Mouse (Mus musculus) E14TG2a.4 (cell line): ENCODE measurements around the gene Gm49388.
A peak's percentile ranks its signal among the peaks of the same experiment; 100 is the strongest.

Experiments
- H3K27me3 ChIP-seq: 2 replicates; pipeline ENCODE4 v1.6.1; 2014; ENCODE audit warnings: low read length, control low read depth; ENCODE audit not compliant: insufficient read depth
- H3K36me3 ChIP-seq: 2 replicates; pipeline ENCODE4 v1.6.1; 2014; ENCODE audit warnings: low read length, control low read depth; ENCODE audit not compliant: insufficient read depth
- H3K4me1 ChIP-seq: replicated peaks from 2 replicates; pipeline ENCODE4 v1.6.1; 2014; ENCODE audit warnings: low read depth, low read length, control low read depth
- H3K4me3 ChIP-seq: replicated peaks from 2 replicates; pipeline ENCODE4 v1.5.1; 2014; ENCODE audit warnings: mild to moderate bottlenecking, low read length
- H3K9me3 ChIP-seq: 2 replicates; pipeline ENCODE4 v1.6.1; 2014; ENCODE audit warnings: low read length, control low read depth
- CTCF ChIP-seq: conservative IDR thresholded peaks from 2 replicates; pipeline ENCODE4 v1.5.1; 2014; ENCODE audit warnings: low read length
- NANOG ChIP-seq: IDR thresholded peaks from 2 replicates; pipeline ENCODE4 v1.6.1; 2014; ENCODE audit warnings: borderline replicate concordance, low read length, mixed read lengths
- POU5F1 ChIP-seq: IDR thresholded peaks from 2 replicates; pipeline ENCODE4 v1.6.1; 2014; ENCODE audit warnings: low read length, borderline replicate concordance

Gene Gm49388

GRCm38 (mm10) chr7:127815954-127816821 is 30.8 kb downstream of the Gm49388 start:
- peaks cover 32% of the 10 kb centered on the region for H3K27me3 ChIP-seq
- TF ChIP-seq NANOG (no peak), POU5F1 (no peak), CTCF (no peak)
- H3K4me3 ChIP-seq, result peak overlapping the region; percentile 50
- peaks cover 46% of the 10 kb centered on the region for H3K4me1 ChIP-seq
- H3K9me3 ChIP-seq, result no peaks in the 10 kb centered on the region
- H3K36me3 ChIP-seq, result no peaks in the 10 kb centered on the region

DNA sequence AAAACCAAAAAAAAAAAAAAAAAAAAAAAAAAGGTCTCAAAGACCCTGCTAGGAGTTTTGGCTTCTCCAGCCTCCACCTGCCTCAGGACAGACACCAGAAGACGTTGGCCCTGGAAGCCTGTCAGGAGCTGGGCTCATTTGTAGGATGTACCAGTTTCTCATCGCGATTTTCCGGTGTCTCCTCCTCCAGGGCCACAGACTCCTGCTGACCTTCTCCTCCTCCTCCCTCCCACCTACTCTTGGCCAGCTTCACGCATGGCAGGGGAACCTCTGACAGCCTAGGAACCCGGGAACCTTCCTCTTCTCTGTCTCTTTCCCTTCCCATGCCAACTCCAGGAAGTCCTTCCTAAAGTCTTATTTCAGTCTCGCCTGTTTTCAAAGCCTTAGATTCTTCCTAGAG is 31.6 kb downstream of the Gm49388 start:
- no peak overlapping the region for H3K4me3 ChIP-seq
- H3K27me3 ChIP-seq, result peaks cover 31% of the 10 kb centered on the region
- H3K4me1 ChIP-seq, result peaks cover 38% of the 10 kb centered on the region
- H3K9me3 ChIP-seq, result no peaks in the 10 kb centered on the region
- no peaks in the 10 kb centered on the region for H3K36me3 ChIP-seq
- TF ChIP-seq POU5F1 (no peak), CTCF (no peak), NANOG (no peak)

DNA sequence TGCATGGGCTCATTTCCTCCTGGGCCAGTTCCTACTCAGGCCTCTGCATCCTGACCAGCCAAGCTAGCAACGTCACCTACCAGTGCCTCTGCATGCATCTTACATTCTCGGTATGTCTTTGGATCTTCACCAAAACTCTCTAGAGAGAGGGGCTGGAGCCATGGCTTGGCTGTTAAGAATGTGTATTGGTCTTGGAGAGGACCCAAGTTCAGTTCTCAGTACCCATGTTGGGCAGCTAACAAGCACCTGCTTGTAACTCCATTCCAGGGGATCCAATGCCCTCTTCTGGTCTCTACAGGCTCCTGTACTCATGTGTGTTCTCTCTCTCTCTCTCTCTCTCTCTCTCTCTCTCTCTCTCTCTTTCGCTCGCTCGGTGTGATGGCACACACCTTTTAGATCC is 32.4 kb downstream of the Gm49388 start:
- Histone ChIP-seq H3K36me3 (no peaks in the 10 kb centered on the region), H3K27me3 (peaks cover 30% of the 10 kb centered on the region), H3K9me3 (no peaks in the 10 kb centered on the region), H3K4me1 (peaks cover 34% of the 10 kb centered on the region), H3K4me3 (no peak overlapping the region)
- TF ChIP-seq POU5F1 (no peak), CTCF (no peak), NANOG (no peak)

GRCm38 (mm10) chr7:127820836-127821509 is 35.6 kb downstream of the Gm49388 start:
- TF ChIP-seq NANOG, result no peak
- TF ChIP-seq POU5F1, result no peak
- no peak for TF ChIP-seq CTCF
- no peaks in the 10 kb centered on the region for H3K36me3 ChIP-seq
- H3K27me3 ChIP-seq, result peaks cover 30% of the 10 kb centered on the region
- no peak overlapping the region for H3K4me3 ChIP-seq
- H3K9me3 ChIP-seq, result no peaks in the 10 kb centered on the region
- H3K4me1 ChIP-seq, result peaks cover 24% of the 10 kb centered on the region

DNA sequence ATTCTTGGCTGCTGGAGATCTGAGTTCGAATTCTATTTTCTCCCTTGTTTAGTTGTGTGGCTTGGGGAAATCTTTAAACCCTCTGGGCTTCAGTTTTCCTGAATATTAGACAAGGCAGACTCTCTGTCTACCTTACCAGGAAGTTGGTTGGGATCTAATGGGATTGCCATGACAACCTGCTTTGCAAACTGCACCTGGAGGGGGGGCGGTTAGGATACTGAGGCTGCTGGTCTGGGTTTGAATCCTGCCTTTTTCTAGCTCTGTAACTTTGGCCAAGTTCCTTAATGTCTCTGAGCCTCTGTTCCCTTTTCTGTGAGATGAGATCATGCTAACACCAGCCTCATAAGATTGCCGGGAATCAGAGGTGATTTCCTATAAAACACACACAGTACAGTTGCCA is 37.1 kb downstream of the Gm49388 start:
- no peak overlapping the region for H3K4me3 ChIP-seq
- H3K9me3 ChIP-seq, result no peaks in the 10 kb centered on the region
- H3K27me3 ChIP-seq, result peaks cover 30% of the 10 kb centered on the region
- no peaks in the 10 kb centered on the region for H3K36me3 ChIP-seq
- no peak for TF ChIP-seq POU5F1
- TF ChIP-seq CTCF, result no peak
- TF ChIP-seq NANOG, result no peak
- H3K4me1 ChIP-seq, result peaks cover 12% of the 10 kb centered on the region

GRCm38 (mm10) chr7:127823236-127824171 is 38.1 kb downstream of the Gm49388 start:
- H3K9me3 ChIP-seq, result no peaks in the 10 kb centered on the region
- peaks cover 12% of the 10 kb centered on the region for H3K4me1 ChIP-seq
- H3K27me3 ChIP-seq, result peaks cover 27% of the 10 kb centered on the region
- TF ChIP-seq POU5F1, result no peak
- TF ChIP-seq CTCF, result peak; percentile 11; the same call in 1 of the 2 replicates
- no peaks in the 10 kb centered on the region for H3K36me3 ChIP-seq
- peak overlapping the region; percentile 83 for H3K4me3 ChIP-seq

GRCm38 (mm10) chr7:127824176-127824871 is 38.9 kb downstream of the Gm49388 start, which contains the start of the genes Stx4a and Stx1b:
Stx4a (plus strand) TSS chr7:127824294.
Stx1b (minus strand) TSS chr7:127824549.
- TF ChIP-seq CTCF, result no peak
- TF ChIP-seq POU5F1, result no peak
- TF ChIP-seq NANOG, result no peak
- H3K36me3 ChIP-seq, result no peaks in the 10 kb centered on the region
- H3K4me3 ChIP-seq, result peak within 1 kb of the TSS; percentile 83
- no peaks in the 10 kb centered on the region for H3K9me3 ChIP-seq
- peaks cover 12% of the 10 kb centered on the region for H3K4me1 ChIP-seq
- H3K27me3 ChIP-seq, result peaks cover 27% of the 10 kb centered on the region
